In genomic region chr6:29066389-29066790, GRCm38 (mm10) we compare ENCODE assay signal across 19 mouse cellular contexts. TPM values are rescaled to one million over a fixed set of nuclear protein-coding genes. Genes with fewer than 3 reads are reported as not detected.
DNase-seq lines count a peak whose midpoint lies in the region; ATAC-seq lines count a peak whose summit lies in the region.
"Had no signal": no experiment of that assay in that cellular context is flagged by ENCODE, and none has a peak within 500 bp of the region (broad histone marks: within the 10 kb centered on the region; RNA-seq: fewer than 3 reads in every experiment).

No protein-coding gene starts in this region.

- no peak overlapping the region for H3K4me2 ChIP-seq in hindbrain, embryonic 16.5 days (ENCODE audit: low read length)
- no peak overlapping the region for H3K4me2 ChIP-seq in hindbrain, embryonic 12.5 days (replicated peaks)
- peak overlapping the region; percentile 26 for H3K4me2 ChIP-seq in limb, embryonic 12.5 days
- H3K4me2 ChIP-seq: heart, embryonic 13.5 days; hindbrain, embryonic 15.5 days; midbrain, embryonic 15.5 days had no signal

- H3K4me3 ChIP-seq in hindbrain, embryonic 16.5 days (ENCODE audit: low read length): no peak overlapping the region
- no peak overlapping the region for H3K4me3 ChIP-seq in hindbrain, embryonic 12.5 days
- no peak overlapping the region for H3K4me3 ChIP-seq in limb, embryonic 12.5 days (replicated peaks)
- H3K4me3 ChIP-seq: heart, embryonic 13.5 days; hindbrain, embryonic 15.5 days; midbrain, embryonic 15.5 days had no signal

- peak; percentile 25; the same call in 1 of the 2 replicates for ATAC-seq in hindbrain, embryonic 16.5 days
- no peak for ATAC-seq in hindbrain, embryonic 12.5 days (ENCODE audit: low FRiP score)
- peak; percentile 64; the same call in 1 of the 2 replicates for ATAC-seq in limb, embryonic 12.5 days (ENCODE audit: insufficient number of reproducible peaks, insufficient read depth, low FRiP score, low TSS enrichment, low read depth)
- ATAC-seq: midbrain, embryonic 15.5 days had no signal

- WGBS in hindbrain, embryonic 16.5 days: 55% methylated on average over 8 of the region's 8 CpGs
- WGBS in hindbrain, embryonic 12.5 days: 72% methylated on average over 8 of the region's 8 CpGs
- WGBS in limb, embryonic 12.5 days: 13% methylated on average over 8 of the region's 8 CpGs

- intact Hi-C loops in left cerebral cortex, postnatal 36 days (cut with DNase I): no loop called here

- peak; percentile 83 for DNase-seq in 3134 (ENCODE audit: extremely low read depth, insufficient read length, low spot score)
- peak; percentile 16 to 22 for DNase-seq in kidney, adult 8-10 months
- no peak for DNase-seq in testis, postnatal 10 days (ENCODE audit: low spot score)
- no peak for DNase-seq in left cerebral cortex, postnatal 36 days (ENCODE audit: low spot score in 2 of 2)
- DNase-seq in layer of hippocampus, adult 8-10 months (ENCODE audit: low spot score in 2 of 2): no peak
- DNase-seq: adrenal gland, postnatal 36 days; cerebellum, postnatal 36 days; gastrocnemius, postnatal 25 days had no signal

- H3K9ac ChIP-seq in hindbrain, embryonic 16.5 days (ENCODE audit: low read depth, low read length): no peak overlapping the region
- H3K9ac ChIP-seq in hindbrain, embryonic 12.5 days: no peak overlapping the region
- no peak overlapping the region for H3K9ac ChIP-seq in limb, embryonic 12.5 days (replicated peaks)
- H3K9ac ChIP-seq: heart, embryonic 13.5 days; hindbrain, embryonic 15.5 days; midbrain, embryonic 15.5 days had no signal

- no peaks in the 10 kb centered on the region for H3K36me3 ChIP-seq in hindbrain, embryonic 16.5 days (ENCODE audit: control insufficient read depth, insufficient read depth, low read length)
- no peaks in the 10 kb centered on the region for H3K36me3 ChIP-seq in hindbrain, embryonic 12.5 days
- H3K36me3 ChIP-seq in limb, embryonic 12.5 days: no peaks in the 10 kb centered on the region
- H3K36me3 ChIP-seq: heart, embryonic 13.5 days; hindbrain, embryonic 15.5 days; midbrain, embryonic 15.5 days had no signal

- no peaks in the 10 kb centered on the region for H3K9me3 ChIP-seq in hindbrain, embryonic 16.5 days (ENCODE audit: control insufficient read depth, low read length)
- H3K9me3 ChIP-seq in hindbrain, embryonic 12.5 days (replicated peaks): no peaks in the 10 kb centered on the region
- no peaks in the 10 kb centered on the region for H3K9me3 ChIP-seq in limb, embryonic 12.5 days
- H3K9me3 ChIP-seq: heart, embryonic 13.5 days; hindbrain, embryonic 15.5 days; midbrain, embryonic 15.5 days had no signal

- no peaks in the 10 kb centered on the region for H3K27me3 ChIP-seq in hindbrain, embryonic 16.5 days (replicated peaks; ENCODE audit: control insufficient read depth, insufficient read depth, low read length)
- H3K27me3 ChIP-seq in hindbrain, embryonic 12.5 days: no peaks in the 10 kb centered on the region
- no peaks in the 10 kb centered on the region for H3K27me3 ChIP-seq in limb, embryonic 12.5 days
- H3K27me3 ChIP-seq: hindbrain, embryonic 15.5 days; midbrain, embryonic 15.5 days had no signal

- no peak overlapping the region for H3K27ac ChIP-seq in hindbrain, embryonic 16.5 days (ENCODE audit: low read depth, low read length)
- no peak overlapping the region for H3K27ac ChIP-seq in hindbrain, embryonic 12.5 days
- H3K27ac ChIP-seq in limb, embryonic 12.5 days: peak overlapping the region; percentile 50
- H3K27ac ChIP-seq: heart, embryonic 13.5 days; hindbrain, embryonic 15.5 days; macrophage; midbrain, embryonic 15.5 days had no signal

- H3K4me1 ChIP-seq in hindbrain, embryonic 16.5 days (ENCODE audit: control insufficient read depth, insufficient read depth, low read depth, low read length): no peaks in the 10 kb centered on the region
- H3K4me1 ChIP-seq in hindbrain, embryonic 12.5 days: 0 out of 2 replicates have a peak, but pooled peaks cover 7% of the 10 kb centered on the region
- peaks cover 20% of the 10 kb centered on the region for H3K4me1 ChIP-seq in limb, embryonic 12.5 days (replicated peaks)
- H3K4me1 ChIP-seq: heart, embryonic 13.5 days; midbrain, embryonic 15.5 days had no signal

RNA-seq across cellular contexts. Expression of gene Lep, which starts 6.4 kb away (rescaled TPM):
- not detected in 2 replicates for polyA plus RNA-seq in hindbrain, embryonic 16.5 days (2015; fragmentation: Nextera tagmentation; extraction: Ambion mirVana)
- polyA plus RNA-seq in hindbrain, embryonic 12.5 days (2016; fragmentation: Nextera tagmentation; extraction: Ambion mirVana): not detected in 2 replicates
- not detected in 2 replicates for polyA plus RNA-seq in limb, embryonic 12.5 days (2016; fragmentation: Nextera tagmentation; extraction: Ambion mirVana)
- total RNA-seq in left cerebral cortex, postnatal 36 days (2021): not detected
- total RNA-seq in layer of hippocampus, adult 8-10 months (2022): not detected
- total RNA-seq: layer of hippocampus, postnatal 10 days had no signal
- polyA plus RNA-seq: forebrain, embryonic 16.5 days; heart, embryonic 13.5 days; hindbrain, embryonic 15.5 days; liver, adult 2 months; macrophage; midbrain, embryonic 15.5 days; stomach, embryonic 16.5 days had no signal

Comparison
In these comparisons a context has a peak if more than half of its experiments do, and no peak if none do; other contexts are left out.
1. DNase-seq: peak in 3134 (single experiment) and kidney, adult 8-10 months (2 of 2); none in testis, postnatal 10 days (single experiment), left cerebral cortex, postnatal 36 days (0 of 2) and layer of hippocampus, adult 8-10 months (0 of 2).